Mouse (Mus musculus) left cerebral cortex, postnatal 25 days (tissue): Measurements from ENCODE around the gene Pald1. TPM values are rescaled to one million over a fixed set of nuclear protein-coding genes. Genes with fewer than 3 reads are reported as not detected.

ENCODE experiments used
- total RNA-seq, 2 experiments: library from RNA; stranded (reverse); gene quantifications; 2 replicates each; pipeline ENCODE4 v1.2.3; 2021

The Pald1 gene
- total RNA-seq, 2 experiments from 2014 or later, result 9.0 to 10.2 TPM

Other genes starting within 250 kb of the Pald1 start
- 10 to 100 TPM; 21.7 to 22.8 TPM for gene Sgpl1, start 235.8 kb downstream of the Pald1 start, total RNA-seq
- gene Tbata, start 211.6 kb downstream of the Pald1 start, total RNA-seq, result 1 to 10 TPM in 1 of 2 experiments, under 1 TPM in 1; 0.76 to 1.1 TPM
- under 1 TPM; 0.21 to 0.32 TPM for gene Adamts14, start 110.1 kb downstream of the Pald1 start, total RNA-seq
- not detected for gene Prf1, start 85.7 kb downstream of the Pald1 start, total RNA-seq
- under 1 TPM; 0.21 to 0.28 TPM for gene Nodal, start 34.4 kb upstream of the Pald1 start, total RNA-seq
- gene Eif4ebp2, start 69.1 kb upstream of the Pald1 start, total RNA-seq, result 10 to 100 TPM; 47.7 to 51.4 TPM
- 10 to 100 TPM; 17.5 to 18.0 TPM for gene Lrrc20, start 92.3 kb upstream of the Pald1 start, total RNA-seq
- gene Npffr1, start 212.0 kb upstream of the Pald1 start, total RNA-seq, result 1 to 10 TPM; 1.5 to 1.6 TPM